In the genomic region with DNA sequence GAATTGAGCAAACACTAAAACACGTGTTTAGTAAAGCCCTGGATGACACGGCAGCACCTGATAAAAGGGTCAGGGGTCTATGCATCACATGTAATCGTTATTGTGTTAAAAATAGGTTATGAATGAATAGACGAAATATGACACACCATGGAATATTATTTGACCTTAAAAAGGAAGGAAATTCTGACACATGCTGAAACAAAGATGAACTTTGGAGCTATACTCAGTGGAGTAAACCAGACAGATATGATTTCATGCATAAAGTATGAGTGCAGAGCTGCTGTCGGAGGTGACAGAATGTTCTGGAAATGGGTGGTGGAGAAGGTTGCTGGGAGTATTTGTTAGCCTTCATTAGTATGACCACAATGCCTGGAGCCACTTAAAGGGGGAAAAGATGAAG, we compare ENCODE assay signal across 19 mouse cellular contexts. TPM values are rescaled to one million over a fixed set of nuclear protein-coding genes. Genes with fewer than 3 reads are reported as not detected.
"Had no signal": no experiment of that assay in that cellular context is flagged by ENCODE, and none has a peak within 500 bp of the region (broad histone marks: within the 10 kb centered on the region; RNA-seq: fewer than 3 reads in every experiment).

No protein-coding gene starts in this region.

- DNase-seq: kidney, adult 2 months; kidney, postnatal 25 days; layer of hippocampus, adult 9-11 months; liver; lung, adult 18-20 months; lung, postnatal 36 days; midbrain, embryonic 14.5 days; right cerebral cortex, postnatal 14 days; right cerebral cortex, postnatal 4 days; thymus, postnatal 36 days had no signal

- H3K36me3 ChIP-seq: limb, embryonic 10.5 days; limb, embryonic 13.5 days; liver, embryonic 12.5 days; liver, embryonic 15.5 days had no signal

- H3K9ac ChIP-seq: limb, embryonic 13.5 days; liver, embryonic 12.5 days; liver, embryonic 15.5 days had no signal

- H3K27ac ChIP-seq: kidney, postnatal 0 days; layer of hippocampus, adult 2 months; limb, embryonic 10.5 days; limb, embryonic 13.5 days; liver, embryonic 12.5 days; liver, embryonic 15.5 days had no signal

- ATAC-seq: liver, embryonic 12.5 days had no signal

- H3K4me2 ChIP-seq: limb, embryonic 13.5 days; liver, embryonic 12.5 days; liver, embryonic 15.5 days; midbrain, embryonic 11.5 days had no signal

- H3K9me3 ChIP-seq: limb, embryonic 10.5 days; limb, embryonic 13.5 days; liver, embryonic 12.5 days; liver, embryonic 15.5 days had no signal

- H3K4me3 ChIP-seq: layer of hippocampus, adult 2 months; limb, embryonic 10.5 days; limb, embryonic 13.5 days; liver, embryonic 12.5 days; liver, embryonic 15.5 days had no signal

- H3K27me3 ChIP-seq: limb, embryonic 13.5 days; liver, embryonic 12.5 days had no signal

- H3K4me1 ChIP-seq: liver, embryonic 12.5 days; liver, embryonic 15.5 days had no signal

RNA-seq across cellular contexts. Expression of gene Pgf, which starts 26.1 kb away (rescaled TPM):
- total RNA-seq: megakaryocyte progenitor cell, adult 5-6 weeks; megakaryocyte-erythroid progenitor cell, adult 5-6 weeks had no signal

RNA-seq across cellular contexts. Expression of gene Rps6kl1, which starts 52.6 kb away (rescaled TPM):
- total RNA-seq: megakaryocyte progenitor cell, adult 5-6 weeks; megakaryocyte-erythroid progenitor cell, adult 5-6 weeks had no signal
